Mouse (Mus musculus): ENCODE measurements around the gene Fam186b.

The Fam186b gene

GRCm38 (mm10) chr15:99320168-99320674 is 24.5 kb upstream of the Fam186b start:
- no peak for DNase-seq (ENCODE audit: low read depth, low spot score)

GRCm38 (mm10) chr15:99319411-99319871 is 23.8 kb upstream of the Fam186b start:
- no peak for DNase-seq (ENCODE audit: low read depth, low spot score)

GRCm38 (mm10) chr15:99318861-99319410 is 23.2 kb upstream of the Fam186b start:
- no peak for DNase-seq (ENCODE audit: low read depth, low spot score)

- DNase-seq (ENCODE audit: low read depth, low spot score): no peak
Observed at GRCm38 (mm10) chr15:99318071-99318470, 22.4 kb upstream of the Fam186b start.

- DNase-seq (ENCODE audit: low read depth, low spot score): peak; percentile 47
Observed at GRCm38 (mm10) chr15:99317267-99317651, 21.6 kb upstream of the Fam186b start.

GRCm38 (mm10) chr15:99316314-99317266 is 20.9 kb upstream of the Fam186b start:
- peak; percentile 64 for DNase-seq (ENCODE audit: low read depth, low spot score)

- no peak for DNase-seq (ENCODE audit: low read depth, low spot score)
Observed at GRCm38 (mm10) chr15:99314891-99315290, 19.2 kb upstream of the Fam186b start.

- no peak for DNase-seq (ENCODE audit: low read depth, low spot score)
Observed at GRCm38 (mm10) chr15:99310617-99311016, 14.9 kb upstream of the Fam186b start.

GRCm38 (mm10) chr15:99309549-99309948 is 13.9 kb upstream of the Fam186b start:
- no peak for DNase-seq (ENCODE audit: low read depth, low spot score)

- DNase-seq (ENCODE audit: low read depth, low spot score): no peak
Observed at GRCm38 (mm10) chr15:99307476-99307875, 11.8 kb upstream of the Fam186b start.

- DNase-seq (ENCODE audit: low read depth, low spot score): peak; percentile 37
Observed at GRCm38 (mm10) chr15:99296213-99296612, 525 bp upstream of the Fam186b start.

- DNase-seq (ENCODE audit: low read depth, low spot score): peak; percentile 86
Observed at GRCm38 (mm10) chr15:99294813-99295374, 794 bp downstream of the Fam186b start, which contains the start of gene Prpf40b. Gene Prpf40b (plus strand): TSS chr15:99295087.

GRCm38 (mm10) chr15:99294287-99294686 is 1.4 kb downstream of the Fam186b start:
- no peak for DNase-seq (ENCODE audit: low read depth, low spot score)

GRCm38 (mm10) chr15:99290586-99290985 is 5.1 kb downstream of the Fam186b start:
- no peak for DNase-seq (ENCODE audit: low read depth, low spot score)

- peak; percentile 40 for DNase-seq (ENCODE audit: low read depth, low spot score)
Observed at GRCm38 (mm10) chr15:99285189-99285535, 10.5 kb downstream of the Fam186b start.

- peak; percentile 49 for DNase-seq (ENCODE audit: low read depth, low spot score)
Observed at GRCm38 (mm10) chr15:99284527-99285188, 11.0 kb downstream of the Fam186b start.

GRCm38 (mm10) chr15:99283456-99283855 is 12.2 kb downstream of the Fam186b start:
- peak; percentile 64 for DNase-seq (ENCODE audit: low read depth, low spot score)

- DNase-seq (ENCODE audit: low read depth, low spot score): no peak
Observed at GRCm38 (mm10) chr15:99278271-99278670, 17.4 kb downstream of the Fam186b start.

- DNase-seq (ENCODE audit: low read depth, low spot score): no peak
Observed at GRCm38 (mm10) chr15:99276095-99276494, 19.6 kb downstream of the Fam186b start.

- peak; percentile 94 for DNase-seq (ENCODE audit: low read depth, low spot score)
Observed at GRCm38 (mm10) chr15:99265679-99266078, 30.0 kb downstream of the Fam186b start.

- DNase-seq (ENCODE audit: low read depth, low spot score): peak; percentile 71
Observed at GRCm38 (mm10) chr15:99264363-99264762, 31.3 kb downstream of the Fam186b start.

GRCm38 (mm10) chr15:99262702-99263101 is 33.0 kb downstream of the Fam186b start:
- no peak for DNase-seq (ENCODE audit: low read depth, low spot score)
